Mouse (Mus musculus): ENCODE data around the gene Snx29. TPM values are rescaled to one million over a fixed set of nuclear protein-coding genes. Genes with fewer than 3 reads are reported as not detected.

Gene Snx29
- polyA plus RNA-seq, 1 experiment from 2014 or later: 14.2 TPM

DNA sequence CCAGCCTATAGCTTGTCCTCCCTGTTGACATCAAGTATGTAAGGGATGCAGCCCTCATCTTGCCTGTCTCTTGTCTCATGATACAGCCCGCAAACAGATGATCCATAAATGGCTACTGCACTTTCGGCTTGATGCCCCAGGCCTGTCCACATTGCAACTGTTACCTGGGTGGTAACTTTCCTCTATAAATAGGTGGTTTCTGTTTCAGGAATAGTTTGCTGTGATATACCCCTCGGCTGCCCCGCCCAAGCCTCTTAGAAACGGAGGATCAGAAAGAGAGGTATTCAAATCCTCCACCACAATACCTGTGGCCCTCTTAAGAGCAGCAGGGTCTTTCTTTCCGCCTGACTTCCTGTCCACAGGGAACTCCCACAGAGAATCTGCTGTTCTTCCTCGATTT, 9.2 kb upstream of the Snx29 start, which contains the start of gene Tnfrsf17:
TSS of gene Tnfrsf17 (plus strand) at position 301 of the 400 bp plus-strand sequence.
- Histone ChIP-seq H3K27me3 (no peaks in the 10 kb centered on the region), H3K9ac (no peak within 1 kb of the TSS), H3K4me1 (no peaks in the 10 kb centered on the region), H3K4me2 (replicated peaks) (no peak within 1 kb of the TSS), H3K4me3 (replicated peaks) (no peak within 1 kb of the TSS), H3K27ac (replicated peaks) (no peak within 1 kb of the TSS), H3K36me3 (no peaks in the 10 kb centered on the region), H3K9me3 (replicated peaks) (no peaks in the 10 kb centered on the region)
- 76% methylated on average over 7 of the region's 7 CpGs for WGBS
- no peak for ATAC-seq (ENCODE audit: insufficient number of reproducible peaks, low FRiP score, low TSS enrichment, low read depth)

- H3K9me3 ChIP-seq (replicated peaks): no peaks in the 10 kb centered on the region
- H3K36me3 ChIP-seq: no peaks in the 10 kb centered on the region
- no peak overlapping the region for H3K4me2 ChIP-seq (replicated peaks)
- no peaks in the 10 kb centered on the region for H3K27me3 ChIP-seq
- WGBS: 70% methylated on average over 5 of the region's 5 CpGs
- H3K4me3 ChIP-seq (replicated peaks): no peak overlapping the region
- no peak overlapping the region for H3K27ac ChIP-seq (replicated peaks)
- no peak overlapping the region for H3K9ac ChIP-seq
- ATAC-seq (ENCODE audit: insufficient number of reproducible peaks, low FRiP score, low TSS enrichment, low read depth): no peak
- H3K4me1 ChIP-seq: no peaks in the 10 kb centered on the region
These were observed 6.9 kb upstream of the Snx29 start for GRCm38 (mm10) chr16:11315786-11316320.

DNA sequence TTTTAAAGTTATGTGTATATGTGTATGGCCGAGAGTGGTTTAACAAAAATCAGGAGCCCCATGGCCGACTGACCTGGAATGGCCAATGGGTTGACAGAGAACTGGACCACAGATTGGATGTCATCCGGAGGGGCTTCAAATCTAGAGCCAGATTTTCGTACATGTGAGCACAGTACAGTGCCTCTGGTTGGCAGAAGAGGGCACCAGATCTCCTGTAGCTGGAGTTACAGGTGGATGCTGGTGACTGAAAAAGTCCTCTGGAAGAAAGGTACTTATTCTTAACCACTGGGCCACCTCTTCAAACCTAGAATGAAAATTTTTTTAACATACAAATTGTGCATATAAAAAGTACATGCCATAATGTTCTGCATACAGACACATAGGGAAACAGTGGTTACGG, 6.0 kb upstream of the Snx29 start:
- Histone ChIP-seq H3K27ac (replicated peaks) (no peak overlapping the region), H3K4me1 (no peaks in the 10 kb centered on the region), H3K9ac (no peak overlapping the region), H3K36me3 (no peaks in the 10 kb centered on the region), H3K27me3 (no peaks in the 10 kb centered on the region), H3K4me3 (replicated peaks) (no peak overlapping the region), H3K9me3 (replicated peaks) (no peaks in the 10 kb centered on the region), H3K4me2 (replicated peaks) (no peak overlapping the region)
- ATAC-seq (ENCODE audit: insufficient number of reproducible peaks, low FRiP score, low TSS enrichment, low read depth): no peak
- 71% methylated on average over 5 of the region's 5 CpGs for WGBS

GRCm38 (mm10) chr16:11317324-11317723, 5.4 kb upstream of the Snx29 start:
- WGBS: 31% methylated on average over 6 of the region's 6 CpGs
- ATAC-seq (ENCODE audit: insufficient number of reproducible peaks, low FRiP score, low TSS enrichment, low read depth): no peak
- no peak overlapping the region for H3K4me3 ChIP-seq (replicated peaks)

GRCm38 (mm10) chr16:11323324-11324051, 780 bp downstream of the Snx29 start:
- H3K9ac ChIP-seq: peak overlapping the region; percentile 81
- H3K4me2 ChIP-seq (replicated peaks): peak overlapping the region; percentile 86
- WGBS: 5% methylated on average over 17 of the region's 17 CpGs
- H3K4me3 ChIP-seq (replicated peaks): peak overlapping the region; percentile 88
- no peaks in the 10 kb centered on the region for H3K27me3 ChIP-seq
- H3K9me3 ChIP-seq (replicated peaks): no peaks in the 10 kb centered on the region
- H3K36me3 ChIP-seq: no peaks in the 10 kb centered on the region
- ATAC-seq (ENCODE audit: insufficient number of reproducible peaks, low FRiP score, low TSS enrichment, low read depth): no peak
- H3K4me1 ChIP-seq: peaks cover 9% of the 10 kb centered on the region
- H3K27ac ChIP-seq (replicated peaks): peak overlapping the region; percentile 87

More at GRCm38 (mm10) chr16:11317324-11317723, 5.4 kb upstream of the Snx29 start:
- Histone ChIP-seq H3K27me3 (no peaks in the 10 kb centered on the region), H3K27ac (replicated peaks) (0 out of 2 replicates have a peak overlapping the region, but pooled peaks have one; percentile 8), H3K4me2 (replicated peaks) (no peak overlapping the region), H3K4me1 (no peaks in the 10 kb centered on the region; the same call in 1 of the 2 replicates), H3K9me3 (replicated peaks) (no peaks in the 10 kb centered on the region), H3K9ac (no peak overlapping the region), H3K36me3 (no peaks in the 10 kb centered on the region)

DNA sequence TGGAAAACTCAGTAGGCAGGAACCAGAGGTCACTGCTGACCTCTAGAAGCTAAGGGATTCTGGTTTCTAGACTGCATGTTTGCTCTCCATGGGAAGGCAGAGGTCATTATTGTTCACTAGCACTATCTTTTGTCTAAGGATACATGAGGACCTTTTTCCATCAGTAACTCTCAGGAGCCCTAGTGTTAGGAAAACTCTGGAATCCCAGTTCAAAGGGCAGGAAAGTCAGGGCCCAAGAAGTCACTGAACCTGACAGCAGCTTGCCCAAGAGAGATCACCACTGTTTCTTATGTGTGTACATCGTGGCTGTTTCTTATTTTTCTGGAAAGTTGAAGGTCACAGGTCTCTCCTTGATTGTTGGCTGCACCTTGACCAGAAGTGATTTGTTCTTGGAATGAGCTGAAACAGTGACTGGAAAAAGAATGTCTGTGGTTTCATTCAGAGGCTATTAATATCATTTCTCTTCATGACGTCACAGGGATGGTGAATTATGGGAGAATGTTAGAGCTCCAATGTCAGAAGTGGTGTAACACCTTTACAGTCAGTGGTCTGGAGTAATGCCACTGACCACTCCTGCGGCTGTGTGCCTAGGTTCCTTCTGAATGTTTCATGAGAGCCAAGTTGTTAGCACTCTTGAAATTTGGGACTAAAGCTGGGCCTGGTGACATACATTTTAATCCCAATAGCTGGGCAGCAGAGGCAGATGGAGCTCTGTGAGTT, 7.5 kb downstream of the Snx29 start:
- Histone ChIP-seq H3K27me3 (no peaks in the 10 kb centered on the region), H3K4me3 (replicated peaks) (no peak overlapping the region), H3K4me1 (no peaks in the 10 kb centered on the region), H3K9ac (no peak overlapping the region), H3K9me3 (replicated peaks) (no peaks in the 10 kb centered on the region), H3K36me3 (no peaks in the 10 kb centered on the region), H3K4me2 (replicated peaks) (no peak overlapping the region), H3K27ac (replicated peaks) (no peak overlapping the region)
- no peak for ATAC-seq (ENCODE audit: insufficient number of reproducible peaks, low FRiP score, low TSS enrichment, low read depth)
- WGBS: 77% methylated on average over 3 of the region's 3 CpGs

DNA sequence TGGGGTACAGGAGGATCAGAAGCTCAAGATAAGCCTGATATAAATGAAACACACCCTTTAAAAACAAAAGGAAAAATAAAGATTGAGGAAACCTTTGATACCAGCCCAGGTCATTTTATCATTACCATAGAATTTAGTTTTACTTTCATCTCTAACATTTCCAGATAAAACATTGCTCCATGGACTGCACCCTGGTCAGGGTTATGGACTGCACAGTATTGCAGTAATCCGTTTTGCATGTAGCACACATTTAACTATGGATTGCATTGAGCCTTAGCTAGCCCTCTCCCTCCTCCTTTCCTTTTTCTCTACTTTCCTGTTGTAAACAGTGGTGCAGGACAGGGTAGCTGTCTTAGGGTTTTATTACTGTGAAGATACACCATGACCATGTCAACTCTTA, 8.3 kb downstream of the Snx29 start:
- no peak for ATAC-seq (ENCODE audit: insufficient number of reproducible peaks, low FRiP score, low TSS enrichment, low read depth)
- Histone ChIP-seq H3K27me3 (no peaks in the 10 kb centered on the region), H3K9ac (no peak overlapping the region), H3K27ac (replicated peaks) (no peak overlapping the region), H3K4me3 (replicated peaks) (no peak overlapping the region), H3K36me3 (no peaks in the 10 kb centered on the region), H3K4me2 (replicated peaks) (no peak overlapping the region), H3K9me3 (replicated peaks) (no peaks in the 10 kb centered on the region), H3K4me1 (no peaks in the 10 kb centered on the region)
- WGBS: 78% methylated on average over 1 of the region's 1 CpGs

- 81% methylated on average over 4 of the region's 4 CpGs for WGBS
- no peak overlapping the region for H3K27ac ChIP-seq (replicated peaks)
- 0 out of 2 replicates have a peak, but pooled peaks cover 3% of the 10 kb centered on the region for H3K36me3 ChIP-seq
- H3K27me3 ChIP-seq: no peaks in the 10 kb centered on the region
- no peaks in the 10 kb centered on the region for H3K9me3 ChIP-seq (replicated peaks)
- no peak overlapping the region for H3K4me3 ChIP-seq (replicated peaks)
- no peak overlapping the region for H3K4me2 ChIP-seq (replicated peaks)
- no peak overlapping the region for H3K9ac ChIP-seq
- no peak for ATAC-seq (ENCODE audit: insufficient number of reproducible peaks, low FRiP score, low TSS enrichment, low read depth)
- no peaks in the 10 kb centered on the region for H3K4me1 ChIP-seq
These were observed 20.6 kb downstream of the Snx29 start for GRCm38 (mm10) chr16:11343292-11343815.

DNA sequence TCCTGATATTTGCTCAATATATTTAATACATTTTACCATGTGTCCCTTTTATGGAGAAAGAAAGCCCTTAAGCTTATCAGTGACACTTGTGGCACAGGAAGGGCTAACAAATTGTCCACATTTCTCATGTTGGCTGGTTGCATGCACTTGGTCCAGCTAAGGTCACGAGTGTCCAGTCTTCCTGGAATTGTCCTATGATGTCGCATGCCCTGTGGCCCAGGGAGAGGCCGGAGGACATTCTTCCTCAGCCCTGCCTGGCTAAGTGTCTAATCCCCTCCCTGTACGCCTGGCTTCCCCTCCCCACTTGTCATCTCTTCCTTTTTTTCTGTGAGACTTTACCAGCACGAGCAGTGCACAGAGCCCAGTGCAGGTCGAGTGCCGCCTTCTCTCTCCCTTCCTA, 29.2 kb downstream of the Snx29 start:
- Histone ChIP-seq H3K27ac (replicated peaks) (no peak overlapping the region), H3K27me3 (no peaks in the 10 kb centered on the region), H3K9ac (no peak overlapping the region), H3K9me3 (replicated peaks) (no peaks in the 10 kb centered on the region), H3K4me1 (no peaks in the 10 kb centered on the region), H3K4me2 (replicated peaks) (no peak overlapping the region), H3K4me3 (replicated peaks) (no peak overlapping the region), H3K36me3 (peaks cover 11% of the 10 kb centered on the region; the same call in 1 of the 2 replicates)
- WGBS: 74% methylated on average over 7 of the region's 7 CpGs
- no peak for ATAC-seq (ENCODE audit: insufficient number of reproducible peaks, low FRiP score, low TSS enrichment, low read depth)

DNA sequence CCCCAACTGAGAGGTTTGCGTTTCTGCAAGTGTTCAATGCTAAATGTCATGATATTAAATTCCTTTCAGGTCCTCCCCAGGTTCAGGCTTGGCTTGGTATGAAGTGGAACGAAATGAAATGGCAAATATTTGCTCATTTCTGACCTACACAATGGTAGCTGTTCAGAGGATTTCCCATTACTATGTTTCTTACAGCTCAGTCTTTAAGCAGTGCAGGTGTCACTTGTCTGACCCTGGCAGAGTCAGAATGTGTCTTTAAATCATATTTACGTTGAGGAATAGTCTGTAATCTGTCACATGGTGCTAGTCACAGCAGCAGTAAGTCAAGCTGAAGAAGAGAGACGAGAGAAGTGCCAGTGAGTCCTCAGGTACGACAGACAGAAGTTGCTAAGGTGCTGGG, 36.5 kb downstream of the Snx29 start:
- Histone ChIP-seq H3K4me3 (replicated peaks) (no peak overlapping the region), H3K9ac (no peak overlapping the region), H3K4me1 (no peaks in the 10 kb centered on the region), H3K27me3 (no peaks in the 10 kb centered on the region), H3K9me3 (replicated peaks) (no peaks in the 10 kb centered on the region), H3K36me3 (no peaks in the 10 kb centered on the region), H3K27ac (replicated peaks) (no peak overlapping the region), H3K4me2 (replicated peaks) (no peak overlapping the region)
- WGBS: 77% methylated on average over 5 of the region's 5 CpGs
- no peak for ATAC-seq (ENCODE audit: insufficient number of reproducible peaks, low FRiP score, low TSS enrichment, low read depth)

GRCm38 (mm10) chr16:11359919-11360318, 37.2 kb downstream of the Snx29 start:
- no peaks in the 10 kb centered on the region for H3K36me3 ChIP-seq
- WGBS: 46% methylated on average over 10 of the region's 10 CpGs
- H3K9me3 ChIP-seq (replicated peaks): no peaks in the 10 kb centered on the region
- H3K27ac ChIP-seq (replicated peaks): no peak overlapping the region
- no peak overlapping the region for H3K4me2 ChIP-seq (replicated peaks)
- H3K9ac ChIP-seq: no peak overlapping the region
- no peaks in the 10 kb centered on the region for H3K4me1 ChIP-seq
- no peaks in the 10 kb centered on the region for H3K27me3 ChIP-seq
- H3K4me3 ChIP-seq (replicated peaks): no peak overlapping the region
- no peak for ATAC-seq (ENCODE audit: insufficient number of reproducible peaks, low FRiP score, low TSS enrichment, low read depth)
